Mouse (Mus musculus) small intestine, adult 2 months (tissue): ENCODE data around the gene Ddx23. TPM values are rescaled to one million over a fixed set of nuclear protein-coding genes. Genes with fewer than 3 reads are reported as not detected.

ENCODE experiments used
- H3K27ac ChIP-seq: fragments of 200-500 bp; 2 replicates; pipeline ENCODE4 v1.5.1; 2012; ENCODE audit warnings: low read depth, low read length, control low read depth, inconsistent platforms; ENCODE audit not compliant: insufficient read depth
- H3K27me3 ChIP-seq: fragments of 200-500 bp; 2 replicates; pipeline ENCODE4 v1.6.1; 2012; ENCODE audit warnings: mild to moderate bottlenecking, moderate library complexity, low read length, inconsistent platforms; ENCODE audit not compliant: control insufficient read depth, insufficient read depth
- H3K36me3 ChIP-seq: fragments of 200-500 bp; 2 replicates; pipeline ENCODE4 v1.6.1; 2012; ENCODE audit warnings: mild to moderate bottlenecking, low read length, control low read depth, inconsistent platforms; ENCODE audit not compliant: control insufficient read depth, insufficient read depth
- H3K4me1 ChIP-seq: fragments of 200-500 bp; 2 replicates; pipeline ENCODE4 v1.6.1; 2012; ENCODE audit warnings: low read length, inconsistent platforms, mixed read lengths; ENCODE audit not compliant: control insufficient read depth, insufficient read depth, insufficient read length
- H3K4me3 ChIP-seq: fragments of 200-500 bp; 2 replicates; pipeline ENCODE4 v1.5.1; 2012; ENCODE audit warnings: low read depth, mild to moderate bottlenecking, control low read depth, inconsistent platforms, low read length, moderate library complexity
- CTCF ChIP-seq: fragments of 200-500 bp; IDR thresholded peaks from 2 replicates; pipeline ENCODE4 v1.5.1; 2012; ENCODE audit warnings: low read depth, mild to moderate bottlenecking, control low read depth, inconsistent platforms, low read length, moderate library complexity, mixed read lengths; ENCODE audit not compliant: insufficient replicate concordance, insufficient read length; ENCODE audit errors: extremely low read depth
- POLR2A ChIP-seq: fragments of 200-500 bp; IDR thresholded peaks from 2 replicates; pipeline ENCODE4 v1.6.1; 2012; ENCODE audit warnings: low read depth, mild to moderate bottlenecking, control low read depth, inconsistent platforms, low read length, moderate library complexity
- WGBS: fragments of 180-500 bp; shearing (Covaris S2); methylation state at CpG from one replicate; pipeline ENCODE4 v1.1.7; 2018; 5-methylcytosine and 5-hydroxymethylcytosine counted together
- polyA plus RNA-seq: library from polyadenylated mRNA; depleted of rRNA; stranded (reverse); fragments of >200 nt; gene quantifications from 2 replicates; pipeline ENCODE4 v1.2.3, GENCODE M21; 2012

The Ddx23 gene
- polyA plus RNA-seq, 1 experiment = 24.3 TPM

DNA sequence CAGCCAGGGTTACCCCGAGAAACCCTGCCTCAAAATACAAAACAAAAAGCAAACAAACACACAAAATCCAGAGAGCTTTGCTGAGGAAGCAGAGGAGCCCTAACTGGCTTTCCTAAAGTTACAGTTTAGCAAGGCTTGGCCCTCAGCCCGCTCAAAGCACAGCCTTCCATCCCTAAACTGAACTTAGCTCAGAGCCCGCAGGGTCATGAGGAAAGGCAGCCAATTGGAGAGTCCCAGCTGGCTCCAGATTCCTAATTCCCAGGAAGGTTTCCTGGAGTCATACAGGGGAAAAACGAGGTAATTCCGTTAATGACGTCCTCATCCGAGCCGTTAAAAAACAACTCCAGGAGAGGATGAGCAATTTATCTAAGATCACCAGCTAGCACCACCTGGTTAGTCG, 33.0 kb upstream of the Ddx23 start:
- H3K27me3 ChIP-seq = peaks cover 7% of the 10 kb centered on the region; the same call in 1 of the 2 replicates
- peaks cover 2% of the 10 kb centered on the region; the same call in 1 of the 2 replicates for H3K4me1 ChIP-seq
- TF ChIP-seq POLR2A (no peak), CTCF (no peak)
- H3K36me3 ChIP-seq = no peaks in the 10 kb centered on the region
- WGBS = 14% methylated on average over 9 of the region's 9 CpGs
- H3K4me3 ChIP-seq = no peak overlapping the region
- H3K27ac ChIP-seq = no peak overlapping the region

DNA sequence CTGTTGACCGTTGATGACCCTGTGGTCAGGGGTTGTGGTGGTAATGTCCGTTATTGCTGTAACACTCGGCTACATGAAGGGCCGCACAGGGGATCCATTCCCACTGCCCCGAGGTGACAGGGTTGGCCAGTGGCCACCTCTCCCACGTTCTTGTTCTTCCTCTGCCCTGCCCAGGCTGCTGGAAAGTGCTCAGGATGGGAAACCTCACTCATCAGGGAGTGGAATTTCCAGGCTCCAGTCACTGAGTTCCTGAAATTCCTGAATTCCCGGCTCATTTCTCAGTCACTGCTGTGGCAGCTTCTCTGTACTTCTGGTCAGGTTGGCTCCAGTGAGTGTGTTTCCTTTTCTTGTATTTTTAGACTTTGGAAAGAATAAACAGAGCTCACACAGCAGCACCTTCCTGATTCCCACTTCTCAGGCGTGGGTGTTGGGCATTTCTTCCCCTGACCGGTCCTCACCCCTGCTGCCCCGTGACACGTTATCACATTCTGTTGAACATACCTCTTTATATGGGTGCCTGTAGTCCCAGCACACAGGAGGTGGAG, 29.5 kb upstream of the Ddx23 start:
- Histone ChIP-seq H3K27me3 (no peaks in the 10 kb centered on the region), H3K4me3 (no peak overlapping the region), H3K4me1 (no peaks in the 10 kb centered on the region), H3K27ac (no peak overlapping the region), H3K36me3 (no peaks in the 10 kb centered on the region)
- no peak for TF ChIP-seq POLR2A
- no peak for TF ChIP-seq CTCF
- 38% methylated on average over 11 of the region's 11 CpGs for WGBS

DNA sequence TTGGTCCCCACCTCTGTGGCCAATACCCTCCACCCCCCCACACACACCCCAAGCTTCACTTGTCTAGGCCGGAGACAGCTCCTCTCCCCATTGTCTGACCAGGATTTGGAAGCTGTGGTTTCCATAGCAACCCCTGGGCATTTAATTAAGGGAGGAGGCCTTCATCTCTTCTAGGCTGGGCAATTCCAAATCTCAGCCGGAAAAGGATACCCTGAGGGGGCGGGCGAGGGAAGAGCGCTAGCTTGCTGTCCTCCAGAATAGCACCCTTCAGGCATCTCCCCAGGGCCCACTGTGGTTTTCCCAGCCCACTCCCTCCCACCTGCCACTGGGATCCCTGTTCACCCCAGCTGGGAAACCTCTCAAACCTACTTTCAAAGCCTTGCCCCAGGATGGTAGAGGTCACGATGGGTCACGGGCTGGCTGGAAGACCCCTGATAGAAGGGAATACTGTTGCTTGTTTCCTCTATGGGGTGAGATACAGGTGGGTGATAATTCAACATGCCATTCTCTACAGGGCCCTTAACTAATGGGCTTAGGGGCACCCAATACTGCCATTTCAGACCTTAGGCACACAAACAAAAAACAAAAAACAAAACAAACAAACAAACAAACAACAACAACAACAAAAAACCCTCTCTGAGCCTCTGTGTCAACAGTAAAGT, 28.9 kb upstream of the Ddx23 start:
- H3K4me1 ChIP-seq = no peaks in the 10 kb centered on the region
- 84% methylated on average over 7 of the region's 7 CpGs for WGBS
- no peak for TF ChIP-seq POLR2A
- TF ChIP-seq CTCF = no peak
- H3K36me3 ChIP-seq = no peaks in the 10 kb centered on the region
- no peak overlapping the region for H3K27ac ChIP-seq
- no peaks in the 10 kb centered on the region for H3K27me3 ChIP-seq
- H3K4me3 ChIP-seq = no peak overlapping the region

DNA sequence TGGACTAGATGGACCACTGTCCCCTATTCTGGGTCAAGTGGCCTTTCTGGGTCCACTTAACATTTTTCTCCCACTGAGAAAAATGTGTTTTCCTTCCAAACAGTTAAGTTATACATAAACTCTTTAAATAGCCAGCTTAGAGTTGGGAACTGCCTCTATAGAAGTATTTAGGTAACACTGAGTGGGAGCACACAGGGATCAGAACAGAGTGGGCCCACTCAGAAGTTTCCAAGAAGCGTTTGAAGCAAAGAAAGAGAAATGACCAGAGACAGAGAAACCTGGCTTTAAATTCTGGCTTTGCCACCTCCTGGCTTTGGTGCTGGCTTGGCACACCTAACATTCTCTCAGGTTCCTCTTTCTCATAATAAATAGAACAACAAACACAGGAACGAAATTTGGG, 27.0 kb upstream of the Ddx23 start:
- H3K4me1 ChIP-seq = peaks cover 2% of the 10 kb centered on the region; the same call in 1 of the 2 replicates
- 61% methylated on average over 2 of the region's 2 CpGs for WGBS

DNA sequence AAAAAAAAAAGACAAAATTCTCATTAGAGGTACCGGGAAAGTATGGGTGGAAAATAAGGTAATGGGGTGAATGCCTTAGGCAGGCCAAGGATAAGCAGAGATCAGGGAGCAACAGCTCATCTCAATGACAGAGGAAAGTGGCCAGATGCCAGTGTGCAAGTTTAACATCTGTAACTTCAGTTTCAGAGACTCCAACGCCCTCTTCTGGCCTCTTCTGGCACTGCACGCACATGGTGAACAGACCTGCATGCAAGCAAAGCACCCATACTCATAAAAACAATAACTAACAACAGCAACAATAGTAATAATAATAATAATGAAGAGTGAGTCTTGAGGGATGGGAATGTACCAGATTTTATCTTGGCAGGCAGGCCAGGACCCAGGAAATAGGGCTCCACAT, 23.2 kb upstream of the Ddx23 start:
- TF ChIP-seq CTCF (peak; percentile 10; the same call in 1 of the 2 replicates), POLR2A (no peak)
- H3K4me1 ChIP-seq = peaks cover 2% of the 10 kb centered on the region; the same call in 1 of the 2 replicates
- no peak overlapping the region for H3K27ac ChIP-seq
- H3K4me3 ChIP-seq = no peak overlapping the region
- 0 out of 2 replicates have a peak, but pooled peaks cover 2% of the 10 kb centered on the region for H3K27me3 ChIP-seq
- 62% methylated on average over 3 of the region's 3 CpGs for WGBS
- H3K36me3 ChIP-seq = no peaks in the 10 kb centered on the region

More for the DNA sequence above, 27.0 kb upstream of the Ddx23 start:
- no peaks in the 10 kb centered on the region for H3K36me3 ChIP-seq
- TF ChIP-seq POLR2A (no peak), CTCF (no peak)
- no peaks in the 10 kb centered on the region for H3K27me3 ChIP-seq
- no peak overlapping the region for H3K27ac ChIP-seq
- no peak overlapping the region for H3K4me3 ChIP-seq

DNA sequence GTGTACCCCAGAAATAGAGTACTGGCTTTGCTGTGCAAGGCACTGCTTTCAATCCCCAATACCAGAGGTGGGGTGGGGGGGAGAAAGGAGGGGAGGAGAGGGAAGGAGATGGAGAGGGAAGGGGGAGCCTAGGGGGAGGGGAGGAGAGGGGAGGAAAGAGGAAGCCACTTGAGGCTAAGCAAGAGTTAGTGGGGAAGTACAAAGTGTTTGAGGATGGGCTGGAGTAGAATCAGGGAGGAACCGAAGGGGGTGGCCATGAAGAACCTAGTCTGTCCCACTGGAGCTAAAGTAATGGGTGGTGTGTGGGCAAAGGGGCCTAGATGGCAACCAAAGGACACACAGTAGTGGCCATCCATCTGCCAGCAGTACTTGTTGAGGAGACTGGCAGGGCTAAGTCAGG, 21.1 kb upstream of the Ddx23 start:
- H3K36me3 ChIP-seq = no peaks in the 10 kb centered on the region
- no peak for TF ChIP-seq CTCF
- TF ChIP-seq POLR2A = no peak
- no peak overlapping the region for H3K4me3 ChIP-seq
- 71% methylated on average over 1 of the region's 1 CpGs for WGBS
- peaks cover 2% of the 10 kb centered on the region; the same call in 1 of the 2 replicates for H3K4me1 ChIP-seq
- H3K27me3 ChIP-seq = 0 out of 2 replicates have a peak, but pooled peaks cover 2% of the 10 kb centered on the region
- no peak overlapping the region for H3K27ac ChIP-seq

DNA sequence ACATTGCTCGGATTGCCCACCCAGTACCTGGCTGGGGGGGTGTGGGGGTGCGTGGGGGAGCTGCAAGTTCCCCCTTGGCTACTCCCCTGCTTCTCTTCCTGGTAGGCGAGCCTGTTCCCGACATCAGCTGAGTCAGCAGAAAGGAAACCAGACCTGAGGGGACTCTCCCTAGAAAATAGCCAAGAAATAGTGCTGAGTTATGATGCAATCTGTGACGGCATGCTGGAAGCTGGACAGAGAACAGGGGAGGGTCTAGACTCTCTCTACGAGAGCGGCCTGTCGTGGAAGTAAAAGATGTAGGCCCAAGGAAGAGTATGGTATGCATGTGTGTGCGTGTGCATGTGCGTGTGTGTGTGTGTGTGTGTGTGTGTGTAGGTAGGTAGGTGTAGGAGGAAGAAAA, 20.5 kb upstream of the Ddx23 start:
- Histone ChIP-seq H3K4me1 (peaks cover 2% of the 10 kb centered on the region; the same call in 1 of the 2 replicates), H3K4me3 (no peak overlapping the region), H3K27ac (no peak overlapping the region), H3K36me3 (no peaks in the 10 kb centered on the region), H3K27me3 (0 out of 2 replicates have a peak, but pooled peaks cover 2% of the 10 kb centered on the region)
- WGBS = 63% methylated on average over 10 of the region's 10 CpGs
- TF ChIP-seq POLR2A (no peak), CTCF (no peak)
